Mouse (Mus musculus): ENCODE data around the gene Amigo1. TPM values are rescaled to one million over a fixed set of nuclear protein-coding genes. Genes with fewer than 3 reads are reported as not detected.

The Amigo1 gene
- polyA plus RNA-seq, 1 experiment from 2014 or later, result 3.7 TPM

GRCm38 (mm10) chr3:108158383-108159037 lies 27.6 kb upstream of the Amigo1 start:
- no peak for ATAC-seq (ENCODE audit: low FRiP score, low TSS enrichment)

DNA sequence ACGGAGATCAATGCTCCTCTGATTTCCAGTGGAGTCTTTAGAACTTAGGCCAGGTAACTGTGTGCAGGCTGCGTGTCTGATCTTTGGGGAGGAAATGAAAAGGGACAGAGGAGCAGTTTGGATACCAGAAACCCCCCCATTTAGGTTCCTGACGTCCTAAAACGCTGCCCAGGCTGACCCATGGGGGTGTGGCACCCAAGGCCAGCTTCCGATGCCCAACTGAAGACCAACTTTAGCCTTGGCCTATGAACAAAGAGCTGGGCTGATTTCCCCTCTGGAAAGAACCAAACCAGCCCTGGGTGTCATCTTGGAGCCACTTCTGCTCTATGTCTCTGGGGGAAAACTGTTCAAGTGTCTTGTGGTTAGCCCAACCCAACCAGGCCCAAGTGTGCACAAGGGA lies 22.0 kb upstream of the Amigo1 start:
- Histone ChIP-seq H3K4me1 (ENCODE audit: control insufficient read depth, insufficient read depth, low read length) (peaks cover 30% of the 10 kb centered on the region), H3K4me3 (ENCODE audit: low read length) (no peak overlapping the region), H3K36me3 (ENCODE audit: control insufficient read depth, insufficient read depth, low read length) (no peaks in the 10 kb centered on the region), H3K9ac (ENCODE audit: low read depth, low read length) (no peak overlapping the region), H3K27ac (ENCODE audit: low read depth, low read length) (no peak overlapping the region), H3K4me2 (replicated peaks; ENCODE audit: low read depth, low read length) (no peak overlapping the region), H3K9me3 (ENCODE audit: control insufficient read depth, low read length) (no peaks in the 10 kb centered on the region), H3K27me3 (ENCODE audit: control insufficient read depth, insufficient read depth, low read length) (no peaks in the 10 kb centered on the region)
- WGBS, result 74% methylated on average over 5 of the region's 5 CpGs
- ATAC-seq (ENCODE audit: low FRiP score, low TSS enrichment), result no peak

More at GRCm38 (mm10) chr3:108158383-108159037, 27.6 kb upstream of the Amigo1 start:
- no peaks in the 10 kb centered on the region for H3K9me3 ChIP-seq (ENCODE audit: control insufficient read depth, low read length)
- H3K4me1 ChIP-seq (ENCODE audit: control insufficient read depth, insufficient read depth, low read length), result no peaks in the 10 kb centered on the region
- H3K27me3 ChIP-seq (ENCODE audit: control insufficient read depth, insufficient read depth, low read length), result no peaks in the 10 kb centered on the region
- no peak overlapping the region for H3K4me2 ChIP-seq (replicated peaks; ENCODE audit: low read depth, low read length)
- H3K36me3 ChIP-seq (ENCODE audit: control insufficient read depth, insufficient read depth, low read length), result no peaks in the 10 kb centered on the region
- no peak overlapping the region for H3K9ac ChIP-seq (ENCODE audit: low read depth, low read length)
- no peak overlapping the region for H3K4me3 ChIP-seq (ENCODE audit: low read length)
- no peak overlapping the region for H3K27ac ChIP-seq (ENCODE audit: low read depth, low read length)
- 69% methylated on average over 9 of the region's 9 CpGs for WGBS

GRCm38 (mm10) chr3:108164807-108165206 lies 21.3 kb upstream of the Amigo1 start:
- Histone ChIP-seq H3K9ac (ENCODE audit: low read depth, low read length) (no peak overlapping the region), H3K27ac (ENCODE audit: low read depth, low read length) (peak overlapping the region; percentile 38; the same call in 1 of the 2 replicates), H3K36me3 (ENCODE audit: control insufficient read depth, insufficient read depth, low read length) (no peaks in the 10 kb centered on the region), H3K27me3 (ENCODE audit: control insufficient read depth, insufficient read depth, low read length) (no peaks in the 10 kb centered on the region), H3K4me1 (ENCODE audit: control insufficient read depth, insufficient read depth, low read length) (peaks cover 30% of the 10 kb centered on the region), H3K4me3 (ENCODE audit: low read length) (peak overlapping the region; percentile 9; the same call in 1 of the 2 replicates), H3K9me3 (ENCODE audit: control insufficient read depth, low read length) (no peaks in the 10 kb centered on the region), H3K4me2 (replicated peaks; ENCODE audit: low read depth, low read length) (peak overlapping the region; percentile 31; the same call in 1 of the 2 replicates)
- ATAC-seq (ENCODE audit: low FRiP score, low TSS enrichment), result peak; percentile 41
- 12% methylated on average over 9 of the region's 9 CpGs for WGBS

- Histone ChIP-seq H3K4me1 (ENCODE audit: control insufficient read depth, insufficient read depth, low read length) (peaks cover 30% of the 10 kb centered on the region), H3K9ac (ENCODE audit: low read depth, low read length) (no peak overlapping the region; the same call in 1 of the 2 replicates), H3K4me3 (ENCODE audit: low read length) (no peak overlapping the region), H3K27me3 (ENCODE audit: control insufficient read depth, insufficient read depth, low read length) (no peaks in the 10 kb centered on the region), H3K27ac (ENCODE audit: low read depth, low read length) (peak overlapping the region; percentile 86), H3K9me3 (ENCODE audit: control insufficient read depth, low read length) (no peaks in the 10 kb centered on the region), H3K4me2 (replicated peaks; ENCODE audit: low read depth, low read length) (peak overlapping the region; percentile 31; the same call in 1 of the 2 replicates), H3K36me3 (ENCODE audit: control insufficient read depth, insufficient read depth, low read length) (no peaks in the 10 kb centered on the region)
- 17% methylated on average over 10 of the region's 10 CpGs for WGBS
- ATAC-seq (ENCODE audit: low FRiP score, low TSS enrichment), result peak; percentile 51
These were observed 20.4 kb upstream of the Amigo1 start for GRCm38 (mm10) chr3:108165532-108166315.

GRCm38 (mm10) chr3:108166486-108167211 lies 19.5 kb upstream of the Amigo1 start:
- H3K36me3 ChIP-seq (ENCODE audit: control insufficient read depth, insufficient read depth, low read length), result no peaks in the 10 kb centered on the region
- no peaks in the 10 kb centered on the region for H3K9me3 ChIP-seq (ENCODE audit: control insufficient read depth, low read length)
- H3K4me3 ChIP-seq (ENCODE audit: low read length), result no peak overlapping the region
- 5% methylated on average over 9 of the region's 11 CpGs for WGBS
- no peaks in the 10 kb centered on the region for H3K27me3 ChIP-seq (ENCODE audit: control insufficient read depth, insufficient read depth, low read length)
- H3K27ac ChIP-seq (ENCODE audit: low read depth, low read length), result peak overlapping the region; percentile 86; the same call in 1 of the 2 replicates
- no peak overlapping the region for H3K9ac ChIP-seq (ENCODE audit: low read depth, low read length)
- peak; percentile 76 for ATAC-seq (ENCODE audit: low FRiP score, low TSS enrichment)
- peaks cover 30% of the 10 kb centered on the region for H3K4me1 ChIP-seq (ENCODE audit: control insufficient read depth, insufficient read depth, low read length)
- no peak overlapping the region for H3K4me2 ChIP-seq (replicated peaks; ENCODE audit: low read depth, low read length)

- Histone ChIP-seq H3K27me3 (ENCODE audit: control insufficient read depth, insufficient read depth, low read length) (no peaks in the 10 kb centered on the region), H3K4me1 (ENCODE audit: control insufficient read depth, insufficient read depth, low read length) (peaks cover 30% of the 10 kb centered on the region), H3K36me3 (ENCODE audit: control insufficient read depth, insufficient read depth, low read length) (no peaks in the 10 kb centered on the region), H3K4me2 (replicated peaks; ENCODE audit: low read depth, low read length) (peak overlapping the region; percentile 4; the same call in 1 of the 2 replicates), H3K4me3 (ENCODE audit: low read length) (no peak overlapping the region), H3K9ac (ENCODE audit: low read depth, low read length) (no peak overlapping the region), H3K27ac (ENCODE audit: low read depth, low read length) (peak overlapping the region; percentile 76; the same call in 1 of the 2 replicates), H3K9me3 (ENCODE audit: control insufficient read depth, low read length) (no peaks in the 10 kb centered on the region)
- 15% methylated on average over 14 of the region's 14 CpGs for WGBS
- peak; percentile 54; the same call in 1 of the 2 replicates for ATAC-seq (ENCODE audit: low FRiP score, low TSS enrichment)
These were observed 18.6 kb upstream of the Amigo1 start for GRCm38 (mm10) chr3:108167499-108167898.

DNA sequence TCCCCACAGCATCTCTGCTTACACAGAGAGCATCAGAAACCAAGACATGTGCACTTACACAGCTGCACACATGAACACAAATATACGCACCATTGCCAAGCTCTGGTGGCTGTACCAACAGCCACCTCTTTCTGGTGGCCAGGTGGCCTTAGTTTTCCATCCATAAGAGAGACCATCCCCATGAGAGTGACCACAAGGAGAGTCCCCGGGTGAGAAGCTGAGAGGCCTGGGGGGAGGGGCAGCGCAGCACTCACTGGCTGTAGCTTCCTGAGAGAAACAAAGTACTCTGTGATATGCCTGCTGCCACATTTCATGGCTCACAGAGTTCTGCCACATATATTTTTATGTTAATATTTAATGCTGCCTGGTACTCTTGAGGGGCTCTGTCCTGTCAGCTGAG lies 16.9 kb upstream of the Amigo1 start:
- H3K4me1 ChIP-seq (ENCODE audit: control insufficient read depth, insufficient read depth, low read length), result peaks cover 30% of the 10 kb centered on the region
- no peaks in the 10 kb centered on the region for H3K27me3 ChIP-seq (ENCODE audit: control insufficient read depth, insufficient read depth, low read length)
- H3K4me3 ChIP-seq (ENCODE audit: low read length), result no peak overlapping the region
- H3K4me2 ChIP-seq (replicated peaks; ENCODE audit: low read depth, low read length), result no peak overlapping the region
- WGBS, result 41% methylated on average over 3 of the region's 3 CpGs
- H3K9me3 ChIP-seq (ENCODE audit: control insufficient read depth, low read length), result no peaks in the 10 kb centered on the region
- ATAC-seq (ENCODE audit: low FRiP score, low TSS enrichment), result no peak
- no peaks in the 10 kb centered on the region for H3K36me3 ChIP-seq (ENCODE audit: control insufficient read depth, insufficient read depth, low read length)
- no peak overlapping the region for H3K27ac ChIP-seq (ENCODE audit: low read depth, low read length)
- H3K9ac ChIP-seq (ENCODE audit: low read depth, low read length), result no peak overlapping the region

GRCm38 (mm10) chr3:108174672-108175531 lies 11.2 kb upstream of the Amigo1 start:
- Histone ChIP-seq H3K9me3 (ENCODE audit: control insufficient read depth, low read length) (no peaks in the 10 kb centered on the region), H3K27me3 (ENCODE audit: control insufficient read depth, insufficient read depth, low read length) (no peaks in the 10 kb centered on the region), H3K4me1 (ENCODE audit: control insufficient read depth, insufficient read depth, low read length) (no peaks in the 10 kb centered on the region; the same call in 1 of the 2 replicates), H3K27ac (ENCODE audit: low read depth, low read length) (peak overlapping the region; percentile 24; the same call in 1 of the 2 replicates), H3K9ac (ENCODE audit: low read depth, low read length) (no peak overlapping the region), H3K36me3 (ENCODE audit: control insufficient read depth, insufficient read depth, low read length) (no peaks in the 10 kb centered on the region), H3K4me3 (ENCODE audit: low read length) (no peak overlapping the region), H3K4me2 (replicated peaks; ENCODE audit: low read depth, low read length) (no peak overlapping the region)
- ATAC-seq (ENCODE audit: low FRiP score, low TSS enrichment), result peak; percentile 63; the same call in 1 of the 2 replicates
- WGBS, result 20% methylated on average over 14 of the region's 14 CpGs
